Mouse (Mus musculus): ENCODE measurements around the gene Nanp. TPM values are rescaled to one million over a fixed set of nuclear protein-coding genes. Genes with fewer than 3 reads are reported as not detected.

Gene Nanp
- polyA plus RNA-seq, 1 experiment from 2014 or later: 35.5 TPM

- Histone ChIP-seq H3K4me1 (ENCODE audit: control insufficient read depth, insufficient read depth, low read length) (no peaks in the 10 kb centered on the region), H3K9me3 (ENCODE audit: control insufficient read depth, low read length) (no peaks in the 10 kb centered on the region), H3K36me3 (ENCODE audit: control insufficient read depth, insufficient read depth, low read length) (no peaks in the 10 kb centered on the region), H3K4me2 (ENCODE audit: low read depth, low read length) (no peak overlapping the region), H3K27ac (ENCODE audit: low read depth, low read length) (no peak overlapping the region), H3K9ac (replicated peaks; ENCODE audit: low read depth, low read length) (no peak overlapping the region), H3K27me3 (ENCODE audit: control insufficient read depth, insufficient read depth, low read length) (no peaks in the 10 kb centered on the region), H3K4me3 (ENCODE audit: low read depth, low read length) (no peak overlapping the region)
- ATAC-seq (ENCODE audit: low read depth): no peak
Measured at GRCm38 (mm10) chr2:150982051-150982450, 57.1 kb downstream of the Nanp start.

- Histone ChIP-seq H3K27me3 (ENCODE audit: control insufficient read depth, insufficient read depth, low read length) (no peaks in the 10 kb centered on the region), H3K9me3 (ENCODE audit: control insufficient read depth, low read length) (no peaks in the 10 kb centered on the region), H3K4me1 (ENCODE audit: control insufficient read depth, insufficient read depth, low read length) (no peaks in the 10 kb centered on the region), H3K27ac (ENCODE audit: low read depth, low read length) (no peak overlapping the region), H3K9ac (replicated peaks; ENCODE audit: low read depth, low read length) (no peak overlapping the region), H3K36me3 (ENCODE audit: control insufficient read depth, insufficient read depth, low read length) (no peaks in the 10 kb centered on the region), H3K4me2 (ENCODE audit: low read depth, low read length) (no peak overlapping the region), H3K4me3 (ENCODE audit: low read depth, low read length) (no peak overlapping the region)
- ATAC-seq (ENCODE audit: low read depth): no peak
- 91% methylated on average over 7 of the region's 7 CpGs for WGBS
Measured at GRCm38 (mm10) chr2:150981524-150981923, 57.7 kb downstream of the Nanp start.

GRCm38 (mm10) chr2:150979861-150980620, 59.2 kb downstream of the Nanp start:
- 85% methylated on average over 14 of the region's 14 CpGs for WGBS
- H3K9ac ChIP-seq (replicated peaks; ENCODE audit: low read depth, low read length): no peak overlapping the region
- no peak overlapping the region for H3K4me2 ChIP-seq (ENCODE audit: low read depth, low read length)
- H3K4me1 ChIP-seq (ENCODE audit: control insufficient read depth, insufficient read depth, low read length): no peaks in the 10 kb centered on the region
- ATAC-seq (ENCODE audit: low read depth): no peak
- no peaks in the 10 kb centered on the region for H3K27me3 ChIP-seq (ENCODE audit: control insufficient read depth, insufficient read depth, low read length)
- H3K9me3 ChIP-seq (ENCODE audit: control insufficient read depth, low read length): no peaks in the 10 kb centered on the region
- H3K27ac ChIP-seq (ENCODE audit: low read depth, low read length): no peak overlapping the region
- no peak overlapping the region for H3K4me3 ChIP-seq (ENCODE audit: low read depth, low read length)
- H3K36me3 ChIP-seq (ENCODE audit: control insufficient read depth, insufficient read depth, low read length): no peaks in the 10 kb centered on the region

Other genes with a start within 250 kb of the Nanp start
- 125 and 135 TPM in 2 replicates for gene Abhd12, start 134.7 kb downstream of the Nanp start, polyA plus RNA-seq (2014; fragmentation: Nextera tagmentation; extraction: Ambion mirVana)
- 11.5 and 15.2 TPM in 2 replicates for gene Gins1, start 134.0 kb downstream of the Nanp start, polyA plus RNA-seq (2014; fragmentation: Nextera tagmentation; extraction: Ambion mirVana)
- 4.7 and 5.0 TPM in 2 replicates for gene Ninl, start within 50 bp of the Nanp start, polyA plus RNA-seq (2014; fragmentation: Nextera tagmentation; extraction: Ambion mirVana)
- gene Gm14151, start 53.0 kb upstream of the Nanp start, polyA plus RNA-seq (2014; fragmentation: Nextera tagmentation; extraction: Ambion mirVana): not detected in 2 replicates
- not detected in 2 replicates for gene Gm14147, start 58.8 kb upstream of the Nanp start, polyA plus RNA-seq (2014; fragmentation: Nextera tagmentation; extraction: Ambion mirVana)